Mouse (Mus musculus): ENCODE measurements around the gene Plppr3. TPM values are rescaled to one million over a fixed set of nuclear protein-coding genes. Genes with fewer than 3 reads are reported as not detected.
A peak's percentile ranks its signal among the peaks of the same experiment; 100 is the strongest.

Plppr3 gene
- polyA plus RNA-seq, 1 experiment from 2014 or later, result 5.8 TPM

DNA sequence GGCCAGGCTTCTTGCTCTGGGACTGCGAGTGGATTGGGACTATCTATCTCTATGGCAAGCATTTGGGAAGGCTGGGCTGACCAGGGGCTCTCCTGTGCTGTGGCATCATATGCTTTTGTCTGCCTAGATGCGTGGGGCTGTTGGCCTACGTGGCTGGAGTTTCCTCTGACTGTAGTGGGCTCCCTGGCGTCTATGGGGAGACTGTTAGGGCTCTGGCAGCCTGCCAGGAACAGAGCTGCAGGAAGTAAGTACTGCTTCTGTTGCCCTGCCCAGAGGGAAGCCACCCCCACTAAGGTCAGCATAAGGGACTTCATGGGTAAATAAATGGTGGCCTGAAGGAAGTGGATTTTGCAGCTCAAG lies 17.0 kb downstream of the Plppr3 start:
- ATAC-seq (ENCODE audit: low read depth) (no peak), DNase-seq (no peak)
- Histone ChIP-seq H3K27ac (peak overlapping the region; percentile 98), H3K9ac (peak overlapping the region; percentile 96), H3K9me3 (replicated peaks) (no peaks in the 10 kb centered on the region), H3K27me3 (no peaks in the 10 kb centered on the region), H3K4me1 (replicated peaks) (peaks cover 61% of the 10 kb centered on the region), H3K4me2 (peak overlapping the region; percentile 91), H3K4me3 (replicated peaks) (peak overlapping the region; percentile 95), H3K36me3 (peaks cover 67% of the 10 kb centered on the region)
- WGBS (ENCODE audit: insufficient replicate concordance), result 37% methylated on average over 4 of the region's 4 CpGs

DNA sequence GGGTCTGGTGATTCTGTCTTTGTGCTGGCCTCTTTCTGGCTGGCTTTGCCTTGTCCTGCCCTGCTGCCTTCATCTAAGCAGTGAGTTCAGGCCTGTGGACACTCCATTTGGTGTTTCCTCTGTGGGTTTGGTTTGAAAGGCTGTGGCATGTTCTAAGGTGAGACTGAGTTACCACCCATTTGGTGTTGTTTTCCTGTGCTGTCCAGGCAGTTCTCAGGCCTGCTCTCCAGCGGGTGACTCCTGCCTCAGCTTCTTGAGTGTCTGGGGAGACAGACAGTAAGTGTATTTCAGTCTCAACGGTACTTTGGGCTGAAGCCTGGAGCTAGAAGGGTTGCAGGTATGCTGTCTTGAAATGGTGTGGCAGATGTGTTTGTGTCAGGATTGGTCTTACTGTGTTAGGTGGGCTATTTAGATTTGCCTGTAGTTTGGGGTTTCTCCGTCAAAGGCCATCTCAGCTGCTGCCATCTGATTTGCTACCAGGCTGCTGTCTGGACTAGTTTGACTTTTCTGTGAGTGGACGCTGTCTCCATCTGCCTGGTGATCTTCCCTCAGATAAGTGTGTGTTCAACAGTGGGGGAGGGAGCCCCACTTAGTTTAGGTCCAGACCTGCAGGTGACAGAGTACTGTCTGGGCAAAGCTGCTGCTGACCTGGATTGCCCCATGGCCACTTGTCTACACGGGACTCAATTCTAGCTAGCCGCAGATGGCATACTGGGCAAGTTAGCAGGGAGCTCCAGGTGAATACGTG lies 17.6 kb downstream of the Plppr3 start:
- Histone ChIP-seq H3K4me1 (replicated peaks) (peaks cover 67% of the 10 kb centered on the region), H3K4me2 (peak overlapping the region; percentile 91), H3K27ac (peak overlapping the region; percentile 98), H3K9ac (peak overlapping the region; percentile 96), H3K4me3 (replicated peaks) (peak overlapping the region; percentile 95), H3K27me3 (no peaks in the 10 kb centered on the region), H3K9me3 (replicated peaks) (no peaks in the 10 kb centered on the region), H3K36me3 (peaks cover 61% of the 10 kb centered on the region)
- ATAC-seq (ENCODE audit: low read depth) (no peak), DNase-seq (no peak)
- 28% methylated on average over 7 of the region's 7 CpGs for WGBS (ENCODE audit: insufficient replicate concordance)

GRCm38 (mm10) chr10:79856280-79856679 lies 18.2 kb downstream of the Plppr3 start:
- Histone ChIP-seq H3K9ac (peak overlapping the region; percentile 96), H3K4me1 (replicated peaks) (peaks cover 73% of the 10 kb centered on the region), H3K4me2 (peak overlapping the region; percentile 91), H3K4me3 (replicated peaks) (peak overlapping the region; percentile 95), H3K27ac (peak overlapping the region; percentile 98), H3K9me3 (replicated peaks) (no peaks in the 10 kb centered on the region), H3K36me3 (peaks cover 55% of the 10 kb centered on the region), H3K27me3 (no peaks in the 10 kb centered on the region)
- DNase-seq (no peak), ATAC-seq (ENCODE audit: low read depth) (no peak)
- WGBS (ENCODE audit: insufficient replicate concordance), result 28% methylated on average over 6 of the region's 6 CpGs

GRCm38 (mm10) chr10:79855558-79856184 lies 18.8 kb downstream of the Plppr3 start:
- DNase-seq (peak; percentile 42), ATAC-seq (ENCODE audit: low read depth) (no peak)
- Histone ChIP-seq H3K9ac (peak overlapping the region; percentile 96), H3K4me3 (replicated peaks) (peak overlapping the region; percentile 95), H3K36me3 (peaks cover 49% of the 10 kb centered on the region), H3K4me1 (replicated peaks) (peaks cover 79% of the 10 kb centered on the region), H3K9me3 (replicated peaks) (no peaks in the 10 kb centered on the region), H3K27me3 (no peaks in the 10 kb centered on the region), H3K27ac (peak overlapping the region; percentile 98), H3K4me2 (peak overlapping the region; percentile 91)
- WGBS (ENCODE audit: insufficient replicate concordance), result 0% methylated on average over 10 of the region's 10 CpGs

DNA sequence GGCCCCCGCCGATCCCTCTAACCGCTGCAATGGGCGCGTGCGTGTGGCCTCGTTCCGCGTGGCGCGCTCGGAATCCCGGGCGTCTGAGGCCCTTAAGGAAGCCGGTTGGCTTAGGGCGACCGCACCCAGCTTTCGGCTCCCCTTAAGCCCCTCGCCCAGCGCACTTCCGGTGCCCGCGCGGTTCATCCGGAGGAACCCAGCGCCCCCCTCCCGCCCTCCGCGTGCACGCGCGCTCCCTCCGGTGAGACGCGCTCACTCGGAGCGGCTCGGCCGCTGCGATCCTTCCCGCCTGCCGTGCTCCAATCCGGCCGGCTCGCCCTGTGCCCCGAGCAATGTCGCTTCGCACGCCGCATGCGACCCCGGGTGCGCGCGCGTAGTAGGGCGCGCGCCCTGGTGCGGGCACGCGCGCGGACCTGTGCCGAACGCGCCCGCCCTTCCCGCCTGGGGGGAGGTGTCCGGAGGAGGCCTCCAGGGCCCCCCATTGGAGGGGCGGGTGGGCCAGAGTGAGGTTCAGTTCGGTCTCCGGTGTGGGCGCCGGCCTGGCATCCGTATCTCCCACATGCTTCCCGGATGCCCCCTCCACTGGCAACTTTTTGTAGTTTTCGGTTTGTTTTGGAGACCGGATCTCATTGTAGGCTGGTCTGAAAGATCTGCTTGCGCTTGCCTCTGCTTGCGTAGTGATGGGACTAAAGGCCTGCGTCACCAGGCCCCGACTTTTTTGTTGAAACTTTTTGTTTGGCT lies 19.5 kb downstream of the Plppr3 start:
- ATAC-seq (ENCODE audit: low read depth) (peak; percentile 29), DNase-seq (peak; percentile 54)
- Histone ChIP-seq H3K4me2 (peak overlapping the region; percentile 91), H3K9ac (peak overlapping the region; percentile 96), H3K36me3 (peaks cover 42% of the 10 kb centered on the region), H3K9me3 (replicated peaks) (no peaks in the 10 kb centered on the region), H3K27me3 (no peaks in the 10 kb centered on the region), H3K4me1 (replicated peaks) (peaks cover 84% of the 10 kb centered on the region), H3K27ac (peak overlapping the region; percentile 98), H3K4me3 (replicated peaks) (peak overlapping the region; percentile 95)
- under 1% methylated on average over 83 of the region's 83 CpGs for WGBS (ENCODE audit: insufficient replicate concordance)

- DNase-seq (peak; percentile 99), ATAC-seq (ENCODE audit: low read depth) (peak; percentile 87)
- peak within 1 kb of the TSS; percentile 95 for H3K4me3 ChIP-seq (replicated peaks)
- H3K27ac ChIP-seq, result peak within 1 kb of the TSS; percentile 98
- peaks cover 34% of the 10 kb centered on the region for H3K36me3 ChIP-seq
- peak within 1 kb of the TSS; percentile 97 for H3K4me2 ChIP-seq
- peaks cover 78% of the 10 kb centered on the region for H3K4me1 ChIP-seq (replicated peaks)
- no peaks in the 10 kb centered on the region for H3K9me3 ChIP-seq (replicated peaks)
- under 1% methylated on average over 75 of the region's 75 CpGs for WGBS (ENCODE audit: insufficient replicate concordance)
- H3K9ac ChIP-seq, result peak within 1 kb of the TSS; percentile 96
- H3K27me3 ChIP-seq, result no peaks in the 10 kb centered on the region
Measured at GRCm38 (mm10) chr10:79853860-79854795, 20.3 kb downstream of the Plppr3 start, which contains the start of gene Ptbp1. Ptbp1 (plus strand) TSS chr10:79854427.

DNA sequence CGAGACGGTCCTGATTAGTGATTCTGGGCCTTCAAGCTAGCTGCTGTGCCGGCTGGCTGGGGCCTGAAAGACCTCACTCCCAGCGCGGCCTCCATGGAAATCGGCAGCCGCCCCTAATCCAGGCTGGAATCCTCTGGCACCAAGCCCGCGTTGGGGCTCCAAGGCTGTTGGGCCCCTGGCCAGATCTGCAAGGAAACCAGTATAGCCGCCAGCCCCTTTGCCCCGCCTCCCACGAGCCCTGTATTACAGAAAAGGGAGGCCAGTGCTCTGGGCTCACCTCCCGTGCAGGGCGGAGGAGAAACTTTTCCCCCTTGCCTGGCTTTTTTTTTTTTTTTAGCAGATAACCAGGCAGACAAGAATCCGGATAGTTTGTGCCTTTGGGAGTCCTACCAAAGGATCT lies 21.0 kb downstream of the Plppr3 start:
- Histone ChIP-seq H3K36me3 (peaks cover 26% of the 10 kb centered on the region), H3K4me2 (peak overlapping the region; percentile 97), H3K27me3 (no peaks in the 10 kb centered on the region), H3K9ac (peak overlapping the region; percentile 82), H3K4me1 (replicated peaks) (peaks cover 72% of the 10 kb centered on the region), H3K4me3 (replicated peaks) (peak overlapping the region; percentile 65), H3K27ac (peak overlapping the region; percentile 97), H3K9me3 (replicated peaks) (no peaks in the 10 kb centered on the region)
- DNase-seq (peak; percentile 62), ATAC-seq (ENCODE audit: low read depth) (no peak)
- WGBS (ENCODE audit: insufficient replicate concordance), result 2% methylated on average over 15 of the region's 15 CpGs

GRCm38 (mm10) chr10:79852827-79853226 lies 21.6 kb downstream of the Plppr3 start:
- Histone ChIP-seq H3K27ac (peak overlapping the region; percentile 97), H3K27me3 (no peaks in the 10 kb centered on the region), H3K9ac (peak overlapping the region; percentile 82), H3K4me3 (replicated peaks) (peak overlapping the region; percentile 65), H3K4me1 (replicated peaks) (peaks cover 67% of the 10 kb centered on the region), H3K9me3 (replicated peaks) (no peaks in the 10 kb centered on the region), H3K4me2 (peak overlapping the region; percentile 97), H3K36me3 (peaks cover 20% of the 10 kb centered on the region)
- ATAC-seq (ENCODE audit: low read depth) (no peak), DNase-seq (no peak)
- 25% methylated on average over 8 of the region's 8 CpGs for WGBS (ENCODE audit: insufficient replicate concordance)

DNA sequence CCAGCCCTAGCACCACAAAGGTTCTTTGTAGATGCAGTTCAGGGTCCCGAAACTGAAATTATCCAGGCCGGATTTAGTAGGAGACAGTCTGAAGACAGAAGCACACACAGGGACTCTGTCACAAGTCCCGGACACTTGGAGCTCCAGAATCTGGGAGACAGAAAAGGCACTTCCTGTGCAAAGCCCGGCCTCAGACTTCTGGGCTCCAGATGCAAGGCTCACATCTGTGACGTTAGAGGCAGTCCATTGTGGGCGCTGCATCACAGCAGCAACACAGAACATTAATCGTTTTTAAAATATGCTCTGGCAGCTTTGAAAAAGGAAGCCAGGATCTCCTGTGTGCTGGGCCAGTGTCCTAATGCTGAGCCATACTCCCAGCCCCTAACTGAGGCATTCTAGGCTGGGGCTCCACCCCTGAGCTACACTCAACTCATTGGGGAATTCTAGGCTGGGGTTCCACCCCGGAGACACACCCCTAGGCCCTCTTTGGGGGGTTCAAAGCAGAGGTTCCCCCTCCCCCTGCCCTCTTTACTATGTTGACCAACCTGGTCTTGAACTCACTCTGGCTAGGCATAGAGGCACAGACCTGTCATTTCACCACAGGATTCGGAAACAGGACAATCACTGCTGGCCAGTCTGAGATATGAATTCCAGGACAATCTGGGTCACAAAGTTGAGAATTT lies 22.2 kb downstream of the Plppr3 start:
- WGBS (ENCODE audit: insufficient replicate concordance), result 50% methylated on average over 9 of the region's 9 CpGs

GRCm38 (mm10) chr10:79851653-79852052 lies 22.8 kb downstream of the Plppr3 start:
- Histone ChIP-seq H3K4me2 (peak overlapping the region; percentile 97), H3K27me3 (no peaks in the 10 kb centered on the region), H3K9me3 (replicated peaks) (no peaks in the 10 kb centered on the region), H3K36me3 (peaks cover 9% of the 10 kb centered on the region), H3K9ac (peak overlapping the region; percentile 82), H3K27ac (peak overlapping the region; percentile 97), H3K4me1 (replicated peaks) (peaks cover 55% of the 10 kb centered on the region), H3K4me3 (replicated peaks) (no peak overlapping the region)
- 53% methylated on average over 3 of the region's 3 CpGs for whole genome bisulfite sequencing (ENCODE audit: insufficient replicate concordance)
- no peak for ATAC-seq (ENCODE audit: low read depth)
- DNase-seq, result no peak

More for the DNA sequence above, 22.2 kb downstream of the Plppr3 start:
- Histone ChIP-seq H3K36me3 (peaks cover 15% of the 10 kb centered on the region), H3K27ac (peak overlapping the region; percentile 97), H3K4me3 (replicated peaks) (peak overlapping the region; percentile 65), H3K9me3 (replicated peaks) (no peaks in the 10 kb centered on the region), H3K27me3 (no peaks in the 10 kb centered on the region), H3K9ac (peak overlapping the region; percentile 82), H3K4me2 (peak overlapping the region; percentile 97), H3K4me1 (replicated peaks) (peaks cover 61% of the 10 kb centered on the region)
- DNase-seq (no peak), ATAC-seq (ENCODE audit: low read depth) (no peak)

Data from liver, embryonic 13.5 days (tissue).